Mouse (Mus musculus) granulocyte monocyte progenitor cell, adult 5-6 weeks (primary cell): ENCODE results near the gene Hspbap1. TPM values are rescaled to one million over a fixed set of nuclear protein-coding genes. Genes with fewer than 3 reads are reported as not detected.

ENCODE experiments used
- ATAC-seq: replicated peaks from 2 replicates; pipeline ENCODE4 v1.8.0; 2016; ENCODE audit warnings: mild to moderate bottlenecking, moderate TSS enrichment, inconsistent platforms; ENCODE audit not compliant: poor library complexity, severe bottlenecking
- total RNA-seq, 2 experiments: library from RNA; stranded (forward) in 1 of 2; stranded (reverse) in 1 of 2; fragments of 200-712, 200-1000 nt in 1 of 2; fragments of >200 nt in 1 of 2; fragmentation: Nextera tagmentation in 1 of 2; gene quantifications; 2 replicates each; pipeline ENCODE4 v1.2.3; 2014 to 2017

Hspbap1 gene
- 3.0 and 7.8 TPM in 2 replicates for total RNA-seq (2014; fragmentation: Nextera tagmentation)
- total RNA-seq (2017) = 5.6 and 7.4 TPM in 2 replicates

DNA sequence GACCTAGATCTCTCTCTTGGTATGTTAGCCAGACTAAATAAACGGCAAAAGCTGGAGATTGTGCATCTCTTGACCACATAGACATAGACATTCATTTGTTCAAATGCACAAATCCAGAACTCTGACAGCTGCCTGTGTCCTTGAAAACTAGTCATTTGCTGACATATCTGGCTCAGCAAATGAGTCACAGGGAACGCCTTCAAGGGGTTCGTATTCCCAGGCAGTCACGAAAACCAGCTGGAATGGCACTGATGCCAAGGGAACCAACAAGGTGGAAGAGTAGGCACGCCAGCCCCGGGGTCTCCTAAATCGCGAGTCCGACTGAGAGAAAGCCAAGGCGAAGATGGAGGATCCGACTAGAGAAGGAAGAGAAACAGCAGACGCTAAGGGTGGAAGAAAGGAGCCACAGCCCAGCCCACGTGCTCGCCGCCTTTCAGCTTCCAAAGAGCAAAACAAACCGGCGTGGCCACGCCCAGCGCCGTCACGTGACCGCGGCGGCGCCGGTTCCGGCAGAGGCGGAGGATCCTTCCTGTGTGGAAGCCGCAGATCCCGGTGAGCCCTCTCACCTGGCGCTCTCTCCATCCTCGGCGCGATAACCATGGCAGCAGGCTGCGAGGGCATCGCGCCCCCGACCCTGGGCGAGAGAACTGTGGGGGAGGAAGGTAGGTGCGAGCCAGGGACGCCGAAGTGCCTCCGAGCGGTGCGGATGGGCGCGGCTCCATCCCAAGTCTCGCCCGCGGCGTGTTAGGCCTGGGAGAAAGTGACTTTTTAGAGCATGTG, at the start of gene Hspbap1:
TSS of gene Hspbap1 (plus strand) at position 498 of the 780 bp plus-strand sequence.
- ATAC-seq = peak; percentile 65

DNA sequence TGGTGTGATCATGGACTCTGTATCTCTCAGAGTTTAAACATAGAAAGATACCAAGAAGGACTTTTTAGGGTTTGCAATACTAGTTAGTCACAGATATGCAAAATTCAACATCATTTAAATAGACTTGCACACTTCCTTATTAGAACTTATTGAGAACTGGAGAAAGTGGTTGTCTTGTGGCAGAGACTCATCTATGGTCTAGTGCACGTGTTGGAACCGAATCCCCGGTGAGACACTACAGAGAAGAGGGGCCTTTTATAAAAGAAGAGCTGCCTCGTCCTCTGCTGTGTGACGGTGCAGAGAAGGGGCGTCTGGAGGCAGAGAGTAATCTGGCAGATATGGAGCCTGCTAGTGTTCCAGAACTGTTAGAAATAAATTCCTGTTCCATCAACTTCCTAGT, 45.6 kb upstream of the Hspbap1 start:
- ATAC-seq = no peak

DNA sequence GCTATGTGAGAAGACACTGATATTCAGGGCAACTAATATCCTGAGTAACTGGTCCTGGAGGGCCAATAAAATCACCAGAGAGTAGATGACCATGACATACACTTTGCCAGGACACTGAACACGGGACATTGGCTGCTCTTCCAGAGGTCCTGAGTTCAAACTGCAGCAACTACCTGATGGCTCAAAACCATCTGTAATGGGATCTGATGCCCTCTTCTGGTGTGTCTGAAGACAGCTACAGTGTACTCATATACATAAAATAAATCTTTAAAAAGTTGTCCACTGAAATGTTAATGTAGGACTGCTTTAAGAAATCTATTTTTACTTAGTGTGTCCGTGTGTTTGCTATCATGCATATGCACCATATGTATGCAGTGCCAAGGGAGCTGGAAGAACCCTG, 43.6 kb upstream of the Hspbap1 start:
- no peak for ATAC-seq

DNA sequence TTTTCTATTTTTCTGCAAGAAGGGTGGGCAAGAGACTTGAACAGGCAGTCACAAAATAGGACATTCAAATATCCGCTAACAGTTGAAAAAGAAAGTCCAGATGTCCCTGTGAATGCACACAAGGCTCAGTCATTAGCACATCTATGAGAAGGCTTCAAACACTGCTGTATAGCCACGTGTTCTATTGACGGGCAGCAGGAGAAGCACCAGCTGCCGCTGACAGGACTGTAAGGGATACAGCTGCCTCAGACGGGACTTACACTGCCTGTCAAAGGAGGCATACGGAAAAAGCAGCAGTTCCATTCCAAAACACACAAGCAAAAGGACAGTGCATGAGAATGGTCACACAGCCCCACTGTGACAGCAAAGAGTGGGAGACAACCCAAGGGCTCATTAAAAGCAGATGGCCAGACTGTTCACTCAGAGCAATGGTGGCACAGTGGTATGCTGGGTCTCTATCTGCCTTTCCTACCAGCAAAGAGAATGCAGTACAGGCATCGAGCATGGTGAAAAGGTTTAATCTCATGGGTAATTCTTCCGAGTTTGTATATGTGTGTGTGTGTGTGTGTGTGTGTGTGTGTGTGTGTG, 40.9 kb upstream of the Hspbap1 start:
- no peak for ATAC-seq

DNA sequence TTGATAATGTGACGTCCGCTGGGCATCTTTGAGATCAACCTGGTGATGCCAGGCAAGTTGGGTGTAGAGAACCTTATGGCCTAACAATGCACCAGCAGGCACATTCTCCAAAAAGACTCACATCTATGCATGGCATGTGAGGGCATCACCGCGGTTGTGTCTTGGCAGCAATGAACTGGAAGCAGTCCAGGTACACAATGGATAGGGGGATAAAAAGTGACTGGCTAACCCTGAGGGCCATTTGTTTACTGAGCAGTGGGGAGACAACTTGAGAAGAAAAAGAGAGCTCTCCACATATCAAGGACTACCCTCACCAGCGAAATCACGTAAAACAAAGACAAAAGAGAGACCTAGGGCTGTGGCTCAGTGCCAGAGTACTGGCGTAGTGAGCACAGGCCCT, 38.1 kb upstream of the Hspbap1 start:
- no peak for ATAC-seq

DNA sequence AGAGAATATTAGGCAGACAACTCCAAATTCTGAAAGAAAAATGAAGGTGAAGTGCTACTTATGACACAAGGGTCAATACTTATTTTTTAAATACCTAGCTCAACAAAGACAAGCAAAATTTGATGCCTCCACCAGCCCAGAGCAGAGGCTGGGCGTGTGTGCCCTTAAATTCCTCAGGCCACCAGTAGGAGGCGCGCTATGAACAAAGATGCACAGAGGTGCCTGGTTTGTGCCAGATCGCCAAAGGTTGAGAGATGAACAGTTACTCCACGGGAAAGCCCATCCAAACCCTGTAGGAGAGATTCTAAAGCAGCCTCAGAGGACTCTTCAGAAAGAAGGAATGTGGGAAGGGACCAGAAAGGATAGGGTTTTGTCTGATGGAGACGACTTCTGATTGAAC, 36.1 kb upstream of the Hspbap1 start:
- ATAC-seq = peak; percentile 89

DNA sequence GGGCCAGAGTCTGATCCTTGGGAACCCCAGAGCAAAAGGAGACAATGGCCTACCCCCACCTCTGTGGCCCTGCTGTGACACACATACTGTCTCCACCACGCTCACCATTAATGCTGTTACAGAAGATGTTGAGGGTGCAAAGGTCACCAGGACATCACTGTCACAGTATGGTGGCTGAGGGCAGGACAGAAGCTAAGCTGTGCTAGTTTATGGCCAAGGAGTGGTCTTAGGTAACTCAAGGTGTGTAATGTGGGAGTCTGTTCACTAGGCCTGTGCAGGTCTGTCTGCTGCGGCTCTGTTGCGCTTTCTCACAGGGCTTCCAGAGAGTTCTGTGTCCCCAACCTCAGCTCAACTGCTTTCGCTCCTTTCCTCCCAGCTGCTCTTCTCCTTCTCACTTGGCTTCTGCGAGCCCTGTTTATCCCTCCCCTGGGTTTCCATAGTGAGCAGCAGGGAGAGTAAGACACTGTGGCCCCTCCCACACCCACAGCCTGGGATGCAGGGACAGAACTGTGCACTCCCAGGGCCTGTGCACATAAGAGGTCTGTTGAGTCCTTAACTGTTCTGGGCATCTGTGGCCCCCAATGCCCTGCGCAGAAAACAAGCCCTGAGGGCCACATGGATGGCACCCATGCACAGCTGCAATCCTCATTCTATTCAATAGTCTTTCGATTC, 31.9 kb upstream of the Hspbap1 start:
- no peak for ATAC-seq

DNA sequence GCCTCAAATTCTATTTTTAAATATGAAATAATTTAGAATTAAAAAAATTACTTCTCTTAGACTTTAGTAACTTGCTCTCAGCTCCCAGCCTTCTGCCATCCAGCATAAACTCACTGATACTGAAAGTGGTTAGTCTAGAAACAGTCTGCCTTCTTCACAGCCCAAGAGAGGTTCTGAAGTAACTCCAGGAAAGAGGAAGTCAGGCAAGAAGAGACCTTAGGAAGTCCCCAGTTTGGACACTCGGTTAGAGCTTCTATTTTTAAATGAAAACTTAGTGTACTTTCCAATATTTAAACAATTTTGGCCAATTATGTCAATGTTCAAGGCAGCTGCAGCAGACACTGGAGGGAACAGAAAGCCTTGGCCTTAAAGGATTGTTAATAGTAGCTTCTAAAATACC, 30.6 kb upstream of the Hspbap1 start:
- peak; percentile 86 for ATAC-seq

DNA sequence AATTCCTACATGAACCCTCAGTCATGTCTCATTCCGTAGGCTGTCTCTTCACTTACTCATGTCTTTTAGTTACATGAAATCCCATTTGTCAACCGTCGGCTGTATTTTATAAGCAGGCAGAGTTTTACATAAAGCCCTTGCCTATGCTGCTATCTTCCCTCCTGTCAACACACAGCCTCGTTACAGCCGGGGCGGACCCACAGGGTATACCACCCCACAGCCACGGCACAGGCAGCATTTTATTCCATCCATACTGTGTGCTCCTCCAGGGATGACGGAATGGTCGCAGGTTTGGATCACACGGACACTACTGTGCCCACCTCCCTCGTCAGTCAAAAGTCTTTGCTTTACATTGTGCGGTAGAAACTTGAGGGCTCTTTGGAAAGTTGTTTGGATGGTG, 29.8 kb upstream of the Hspbap1 start:
- no peak for ATAC-seq

DNA sequence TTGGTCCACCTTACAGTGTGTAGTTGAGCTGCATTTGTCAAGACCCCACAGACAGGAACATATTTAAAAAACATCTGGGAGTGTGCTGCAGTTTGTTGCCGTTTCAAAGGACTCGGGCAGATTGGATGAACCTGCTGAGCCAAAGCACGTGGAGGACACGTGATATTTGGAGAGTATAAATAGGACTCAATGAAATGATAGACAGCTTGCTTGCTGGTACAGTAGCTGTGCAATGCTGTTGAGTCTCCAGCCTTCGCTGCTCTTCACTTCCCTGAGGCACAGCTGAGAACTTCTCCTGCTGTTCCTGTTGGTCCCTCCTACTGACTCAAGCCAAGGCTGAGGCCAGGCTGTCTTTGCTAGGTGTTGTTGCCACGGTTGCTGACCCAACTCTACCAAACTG, 29.2 kb upstream of the Hspbap1 start:
- ATAC-seq = no peak

DNA sequence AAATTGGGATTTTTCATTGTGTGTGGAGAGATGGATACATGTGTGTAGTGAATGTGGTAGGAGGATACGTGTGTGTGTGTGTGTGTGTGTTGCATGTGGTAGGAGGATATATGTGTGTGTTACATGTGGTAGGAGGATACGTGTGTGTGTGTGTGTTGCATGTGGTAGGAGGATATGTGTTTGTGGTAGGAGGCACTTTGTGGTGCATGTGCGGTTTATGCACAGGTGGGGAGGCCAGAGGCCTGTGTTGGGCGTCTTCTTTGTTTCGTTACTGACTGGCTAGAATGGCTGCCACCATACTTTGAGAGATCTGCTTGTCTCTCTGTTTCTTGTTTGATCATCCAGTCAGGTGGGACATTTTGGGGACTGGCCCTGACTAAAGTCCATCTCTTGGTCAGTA, 28.6 kb upstream of the Hspbap1 start:
- ATAC-seq = no peak

DNA sequence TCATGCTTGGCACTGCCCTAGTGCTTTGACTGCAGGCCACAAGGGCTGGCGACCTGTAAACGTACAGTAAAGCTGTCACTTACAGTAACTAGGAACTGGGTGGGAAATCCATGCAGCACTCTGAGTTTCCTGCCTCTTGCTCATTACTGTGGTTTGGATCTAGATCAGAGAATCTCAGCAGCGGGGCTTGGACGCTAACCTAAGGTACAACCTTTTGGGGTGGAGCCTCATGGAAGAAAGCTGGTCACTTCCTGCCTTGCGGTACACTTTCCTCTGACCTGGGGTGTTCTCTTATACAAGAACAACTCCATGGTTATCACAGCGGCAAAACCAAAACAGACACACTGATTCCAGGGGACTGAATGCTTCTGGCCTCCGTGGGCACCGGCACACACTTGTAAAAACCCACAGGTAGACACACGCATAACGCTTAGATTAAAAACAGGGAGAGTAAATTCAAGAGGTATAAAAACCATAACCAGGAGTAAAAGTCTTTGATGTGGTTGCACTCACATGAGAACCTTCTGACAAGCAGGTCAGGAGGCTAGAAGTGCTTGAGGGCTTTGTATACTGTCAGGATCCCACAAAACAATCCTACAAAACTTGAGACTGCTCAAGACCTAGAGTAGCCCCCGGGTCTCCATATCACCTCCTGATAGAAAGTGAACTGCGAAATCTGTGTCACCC, 27.8 kb upstream of the Hspbap1 start:
- peak; percentile 54 for ATAC-seq

DNA sequence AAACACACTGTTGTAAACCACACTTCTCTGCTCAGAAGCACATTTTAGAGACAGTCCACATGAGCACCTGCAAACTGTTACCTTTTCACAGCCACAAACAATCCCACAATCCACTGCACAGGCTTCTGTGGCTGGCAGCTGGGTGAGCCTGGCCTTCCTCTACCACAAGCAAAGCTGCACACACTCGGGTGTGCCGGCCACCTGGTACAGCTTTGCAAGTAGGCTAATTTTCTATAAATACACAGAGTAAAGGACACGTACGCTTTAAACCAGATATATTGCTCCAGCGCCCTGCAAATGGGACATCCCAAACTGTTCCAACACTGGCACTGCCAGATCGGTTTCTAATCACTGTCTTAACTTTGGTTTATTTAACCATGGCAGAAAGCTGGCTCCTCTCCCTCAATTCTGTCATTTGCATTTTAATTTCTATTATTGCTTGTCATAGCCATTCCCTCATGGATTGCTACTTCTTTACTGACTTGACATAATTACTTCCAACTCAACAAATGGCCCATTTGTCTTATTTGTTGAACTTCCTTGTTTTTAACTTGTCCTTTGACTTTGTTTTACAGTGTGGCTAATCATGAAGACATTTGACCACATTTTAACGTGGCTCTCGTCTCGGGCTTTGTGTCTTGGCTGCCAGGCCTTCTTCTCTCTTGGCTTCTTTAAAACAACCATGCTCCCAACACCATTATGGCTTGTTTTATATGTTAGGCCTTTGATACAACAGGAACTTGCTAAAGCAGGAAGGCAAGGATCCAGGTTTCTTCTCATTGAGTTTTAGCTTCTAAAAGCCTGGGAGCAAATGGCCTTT, 22.5 kb upstream of the Hspbap1 start:
- ATAC-seq = no peak

DNA sequence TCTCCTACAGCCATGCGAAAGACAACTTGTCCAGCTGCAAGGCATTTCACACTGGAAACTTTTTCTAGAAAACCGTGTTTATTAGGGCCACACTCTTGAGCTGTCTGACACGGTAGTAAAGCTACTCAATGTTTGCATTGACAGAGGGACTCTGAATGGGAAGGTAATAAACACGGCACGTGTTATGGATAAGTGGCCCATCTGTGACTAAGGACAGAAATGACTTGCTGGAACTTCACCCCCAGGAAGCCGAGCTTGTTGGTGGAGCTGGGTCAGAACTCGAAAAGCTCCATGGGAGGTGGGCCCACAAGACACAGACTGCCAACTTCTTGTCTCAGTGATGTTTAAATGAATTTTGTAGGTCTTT, 22.0 kb upstream of the Hspbap1 start:
- ATAC-seq = no peak

DNA sequence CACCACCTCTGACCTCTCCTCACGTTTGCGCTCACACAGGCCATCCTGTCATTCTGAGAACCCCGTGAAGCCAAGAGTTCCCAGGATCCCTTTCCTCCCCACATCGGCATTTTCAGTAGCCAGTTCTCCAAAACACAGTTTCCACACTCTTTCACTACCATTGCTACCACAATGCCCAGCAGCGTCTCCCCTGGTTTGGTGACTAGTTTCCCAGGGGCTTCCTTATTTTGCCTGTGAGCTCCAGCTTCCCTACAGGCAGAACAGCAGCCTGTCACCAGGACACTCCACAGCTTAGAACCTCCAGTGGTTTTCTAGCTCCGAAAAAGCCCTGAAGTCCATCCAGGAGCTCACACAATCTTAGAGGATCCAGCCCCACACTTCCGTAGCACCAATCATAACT, 20.8 kb upstream of the Hspbap1 start:
- peak; percentile 62 for ATAC-seq

DNA sequence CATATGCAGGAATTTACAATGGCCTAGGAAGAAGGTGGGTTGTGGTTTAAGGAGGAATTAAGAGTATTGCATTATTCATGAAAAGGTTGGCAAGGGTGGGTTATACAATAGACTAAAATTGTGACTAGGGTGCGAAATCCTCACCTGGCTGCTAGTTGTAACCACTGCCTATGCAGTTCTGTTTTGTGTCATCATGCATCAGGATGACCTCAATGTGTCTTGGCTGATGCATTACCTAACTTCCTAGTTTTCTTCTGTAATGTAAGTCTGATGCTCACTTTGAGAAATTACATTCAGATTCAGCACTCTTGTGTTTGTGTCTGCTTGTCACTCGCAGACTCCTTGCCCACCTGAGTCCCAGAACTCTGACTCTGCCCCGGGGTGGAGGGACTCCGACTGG, 18.3 kb upstream of the Hspbap1 start:
- ATAC-seq = peak; percentile 31; the same call in 1 of the 2 replicates

DNA sequence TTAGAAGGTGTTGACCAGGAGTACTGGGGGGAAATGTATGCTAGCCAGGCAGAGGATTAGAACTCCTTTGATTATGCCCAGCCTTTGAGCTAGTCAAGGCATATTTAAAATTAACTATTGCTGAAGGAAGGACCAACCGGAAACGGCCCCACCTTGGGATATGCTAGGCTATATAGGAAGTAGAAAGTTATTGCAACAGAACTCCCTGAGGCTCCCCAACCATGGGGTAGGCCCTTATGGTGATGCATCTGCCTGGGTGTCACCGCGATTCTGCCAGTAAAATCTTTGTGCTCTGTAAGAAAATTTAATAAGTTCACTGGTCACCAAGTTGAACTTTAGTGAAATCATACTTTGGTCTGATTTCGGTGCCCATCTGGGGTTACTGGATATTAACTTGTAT, 16.2 kb upstream of the Hspbap1 start:
- peak; percentile 57 for ATAC-seq

DNA sequence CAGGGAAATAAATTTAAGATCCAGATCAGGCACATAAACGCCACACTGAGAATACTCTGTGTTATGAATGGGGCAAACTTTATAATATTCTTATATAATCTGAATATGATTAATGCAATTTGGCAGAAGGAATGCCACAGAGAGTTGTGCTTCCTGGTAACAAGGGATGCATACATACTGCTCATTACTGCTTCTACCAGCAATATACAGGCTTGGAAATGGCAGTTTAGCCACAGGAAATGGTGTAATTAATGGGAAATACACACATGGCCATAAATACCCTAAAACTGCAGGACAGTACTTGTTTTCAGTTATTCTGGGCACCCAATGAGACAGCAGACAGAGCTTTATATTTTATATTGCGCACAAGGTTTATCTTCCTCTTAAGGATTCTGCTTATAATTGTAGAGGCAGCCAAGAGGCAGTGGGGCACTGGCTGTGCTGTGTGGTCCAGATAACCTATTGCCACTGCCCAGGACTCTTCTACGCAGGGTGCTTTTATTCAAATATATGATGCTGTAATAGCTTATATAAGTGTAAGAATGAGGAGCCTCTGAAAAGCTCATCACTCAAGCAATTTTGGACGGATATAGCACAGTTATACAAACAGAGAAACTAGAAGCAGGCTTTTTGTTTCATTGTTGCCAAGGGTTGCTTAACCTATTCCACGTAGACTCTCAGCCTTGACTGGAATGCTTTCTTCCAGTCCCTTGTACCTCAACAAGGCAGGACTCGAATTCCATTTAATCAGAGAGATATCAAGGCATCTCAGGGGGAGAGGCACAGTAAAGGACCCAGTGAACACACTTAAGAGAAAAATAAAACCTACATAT, 14.5 kb upstream of the Hspbap1 start:
- peak; percentile 83 for ATAC-seq

DNA sequence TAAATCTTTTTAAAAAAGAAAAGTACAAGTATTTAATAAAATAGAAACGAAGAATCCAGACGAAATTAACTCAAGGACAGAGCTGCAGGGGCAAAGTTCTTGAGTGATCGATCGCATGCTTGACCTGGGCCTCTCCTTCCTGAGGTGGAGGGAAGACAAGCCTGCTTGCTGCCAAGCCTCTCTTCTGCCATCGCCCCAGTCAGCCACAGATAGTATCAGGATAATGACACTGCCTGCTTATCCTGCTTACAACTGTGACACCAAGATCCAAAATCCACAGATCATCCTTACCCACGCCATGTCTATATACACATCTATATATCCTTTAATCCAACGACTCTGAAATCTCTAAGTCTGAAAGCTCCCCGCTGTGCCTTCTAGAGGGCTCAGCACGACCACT, 13.5 kb upstream of the Hspbap1 start:
- no peak for ATAC-seq
